Mouse (Mus musculus) brown adipose tissue, adult 24 weeks (tissue): ENCODE measurements around the gene Tas2r143. TPM values are rescaled to one million over a fixed set of nuclear protein-coding genes. Genes with fewer than 3 reads are reported as not detected.

Experiments used
- H3K27ac ChIP-seq: fragments of 200-500 bp; replicated peaks from 2 replicates; pipeline ENCODE4 v1.5.1; 2012; ENCODE audit warnings: low read depth, mild to moderate bottlenecking, low read length
- H3K4me1 ChIP-seq: fragments of 200-500 bp; 2 replicates; pipeline ENCODE4 v1.6.1; 2012; ENCODE audit warnings: low read length, mixed read lengths; ENCODE audit not compliant: control insufficient read depth, insufficient read depth, insufficient read length
- H3K4me3 ChIP-seq: fragments of 200-500 bp; 2 replicates; pipeline ENCODE4 v1.5.1; 2012; ENCODE audit warnings: low read depth, mild to moderate bottlenecking, low read length, moderate library complexity; ENCODE audit not compliant: insufficient read depth
- polyA plus RNA-seq: library from polyadenylated mRNA; stranded (reverse); fragments of >200 nt; gene quantifications from 2 replicates; pipeline ENCODE4 v1.2.4, GENCODE M21; 2012; ENCODE audit not compliant: missing spikeins, insufficient read depth, insufficient read length

The Tas2r143 gene
- polyA plus RNA-seq, 1 experiment = not detected

DNA sequence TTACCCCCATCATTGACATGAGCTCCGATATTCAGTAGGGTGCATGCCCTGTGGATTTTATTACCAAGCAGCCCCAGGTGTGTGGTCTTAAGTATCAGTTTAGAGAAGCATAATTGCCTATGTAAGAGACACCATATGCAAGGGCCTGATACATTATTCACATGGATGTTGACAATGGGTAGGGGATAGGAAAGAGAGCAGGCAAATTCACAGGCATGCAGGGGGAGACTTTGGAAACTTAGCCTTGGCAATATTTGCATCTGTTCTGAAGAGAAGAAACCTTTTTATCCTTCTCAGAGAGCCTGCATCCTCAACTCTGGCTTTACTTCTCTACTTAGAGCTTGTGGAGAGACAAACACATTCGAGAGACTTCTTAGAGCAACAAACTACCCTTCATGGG lies 5.1 kb downstream of the Tas2r143 start, which contains the start of gene Tas2r135:
Gene Tas2r135 (plus strand): TSS at position 301 of the 400 bp plus-strand sequence.
- H3K4me1 ChIP-seq = no peaks in the 10 kb centered on the region
- no peak within 1 kb of the TSS for H3K4me3 ChIP-seq
- no peak within 1 kb of the TSS for H3K27ac ChIP-seq

DNA sequence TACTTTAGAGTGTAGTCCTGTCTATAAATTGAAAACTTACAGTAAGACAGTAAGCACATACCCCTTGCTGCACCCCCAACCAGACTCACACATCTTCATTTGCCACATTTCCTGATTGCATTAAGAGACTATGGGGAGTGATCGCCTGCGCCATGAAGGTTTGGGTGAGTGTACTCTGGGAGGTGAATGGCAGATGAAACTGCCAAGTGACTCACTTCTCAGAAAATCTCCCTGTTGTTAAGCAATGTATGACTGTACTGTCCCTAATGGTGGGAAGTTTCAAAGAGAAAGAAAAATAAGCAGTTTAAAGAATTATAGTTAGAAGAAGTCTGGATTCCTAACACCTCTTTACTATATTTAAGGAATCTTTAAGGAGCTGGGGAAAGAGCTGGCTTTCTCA lies 19.4 kb downstream of the Tas2r143 start:
- H3K4me3 ChIP-seq = no peak overlapping the region
- no peaks in the 10 kb centered on the region for H3K4me1 ChIP-seq
- H3K27ac ChIP-seq = no peak overlapping the region

DNA sequence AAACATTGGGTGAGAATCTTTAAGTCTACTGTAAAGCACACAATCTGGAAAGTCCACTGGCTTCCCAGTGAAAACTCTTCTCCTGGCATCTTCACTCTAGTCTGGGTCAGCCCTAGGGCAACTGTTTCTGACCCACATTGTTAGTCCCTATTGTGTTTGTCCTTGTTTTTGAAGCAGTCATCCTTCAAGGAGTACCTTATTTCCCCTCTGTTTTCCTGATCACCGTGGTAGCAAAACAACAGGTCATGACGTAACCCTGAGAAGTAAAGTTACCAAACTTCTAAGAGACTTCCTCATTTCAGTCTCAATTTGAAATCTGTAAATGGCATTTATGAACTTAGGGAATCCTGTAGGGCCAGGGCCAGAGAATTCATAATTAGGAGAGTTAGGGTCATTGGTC lies 21.4 kb downstream of the Tas2r143 start:
- Histone ChIP-seq H3K4me3 (no peak overlapping the region), H3K27ac (no peak overlapping the region), H3K4me1 (no peaks in the 10 kb centered on the region)

DNA sequence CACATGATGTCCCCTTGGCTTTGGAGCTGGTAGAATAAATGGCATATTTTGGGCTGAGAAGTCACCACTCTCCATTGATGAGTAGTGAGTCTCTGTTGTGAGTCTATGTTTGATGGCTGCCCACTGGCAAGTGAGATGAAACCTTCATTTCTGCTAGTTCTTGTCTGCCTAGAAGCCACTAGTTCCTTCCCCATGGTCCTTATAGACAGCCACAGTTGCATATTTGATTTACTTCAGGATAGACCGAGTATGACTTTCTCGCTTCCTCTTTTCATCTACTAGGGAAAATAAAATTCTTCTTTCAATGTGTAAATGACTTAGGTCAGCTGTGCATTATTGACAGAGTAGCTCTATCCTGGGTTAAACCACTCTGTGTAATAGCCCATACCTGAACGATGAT lies 24.4 kb downstream of the Tas2r143 start:
- Histone ChIP-seq H3K4me1 (no peaks in the 10 kb centered on the region), H3K27ac (no peak overlapping the region), H3K4me3 (no peak overlapping the region)

DNA sequence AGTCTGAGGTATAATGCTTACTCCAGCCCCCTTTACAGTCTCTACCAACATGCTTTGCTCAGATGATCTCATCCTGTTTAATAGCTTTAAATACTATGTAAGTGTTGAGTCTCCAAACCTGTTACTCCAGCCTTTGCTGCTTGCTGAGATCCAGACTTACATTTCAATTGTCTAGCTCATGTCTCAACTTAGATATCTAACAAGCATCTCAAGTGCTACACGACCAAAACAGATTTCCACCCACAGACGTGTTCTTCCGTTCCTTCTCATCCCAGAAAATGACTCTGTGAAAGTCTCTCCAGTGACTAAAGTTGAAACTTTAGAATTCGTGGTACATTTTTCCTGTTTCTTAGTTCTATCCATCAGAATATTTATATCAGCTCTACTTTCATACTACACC lies 26.3 kb downstream of the Tas2r143 start:
- Histone ChIP-seq H3K27ac (no peak overlapping the region), H3K4me3 (no peak overlapping the region), H3K4me1 (no peaks in the 10 kb centered on the region)

DNA sequence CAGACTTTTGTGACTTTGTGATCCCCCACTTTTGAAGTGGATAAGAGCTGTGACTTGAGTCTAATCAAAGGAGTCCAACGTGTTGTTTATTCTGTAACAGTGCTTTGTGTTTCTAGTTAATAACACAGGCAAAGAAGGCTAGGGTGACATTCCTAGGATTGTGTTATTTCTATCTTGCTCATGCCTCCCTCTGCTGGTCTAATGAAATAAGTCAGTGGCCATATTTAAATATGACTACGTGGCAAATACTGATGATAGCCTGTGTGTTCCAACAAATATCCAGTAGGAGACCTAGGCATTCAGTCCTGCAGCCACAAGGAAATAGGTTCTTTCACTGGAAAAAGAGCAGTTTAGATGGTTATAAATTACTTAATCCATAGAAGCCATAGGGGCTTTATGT lies 33.5 kb downstream of the Tas2r143 start:
- no peaks in the 10 kb centered on the region; the same call in 1 of the 2 replicates for H3K4me1 ChIP-seq
- no peak overlapping the region for H3K27ac ChIP-seq
- H3K4me3 ChIP-seq = no peak overlapping the region

DNA sequence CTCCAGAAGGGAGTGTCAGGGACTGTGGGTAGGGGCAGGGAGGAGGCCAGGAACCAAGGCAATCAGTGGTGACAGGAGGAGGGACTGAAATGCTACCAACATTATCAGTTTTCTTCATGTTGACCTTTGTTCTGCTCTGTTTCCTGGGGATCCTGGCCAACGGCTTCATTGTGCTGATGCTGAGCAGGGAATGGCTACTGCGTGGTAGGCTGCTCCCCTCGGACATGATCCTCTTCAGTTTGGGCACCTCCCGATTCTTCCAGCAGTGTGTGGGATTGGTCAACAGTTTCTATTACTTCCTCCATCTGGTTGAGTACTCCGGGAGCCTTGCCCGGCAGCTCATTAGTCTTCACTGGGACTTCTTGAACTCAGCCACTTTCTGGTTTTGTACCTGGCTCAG lies 34.4 kb downstream of the Tas2r143 start, which contains the start of gene Tas2r126:
Gene Tas2r126 (plus strand): TSS at position 90 of the 400 bp plus-strand sequence.
- no peak within 1 kb of the TSS for H3K27ac ChIP-seq
- H3K4me3 ChIP-seq = no peak within 1 kb of the TSS
- no peaks in the 10 kb centered on the region; the same call in 1 of the 2 replicates for H3K4me1 ChIP-seq

DNA sequence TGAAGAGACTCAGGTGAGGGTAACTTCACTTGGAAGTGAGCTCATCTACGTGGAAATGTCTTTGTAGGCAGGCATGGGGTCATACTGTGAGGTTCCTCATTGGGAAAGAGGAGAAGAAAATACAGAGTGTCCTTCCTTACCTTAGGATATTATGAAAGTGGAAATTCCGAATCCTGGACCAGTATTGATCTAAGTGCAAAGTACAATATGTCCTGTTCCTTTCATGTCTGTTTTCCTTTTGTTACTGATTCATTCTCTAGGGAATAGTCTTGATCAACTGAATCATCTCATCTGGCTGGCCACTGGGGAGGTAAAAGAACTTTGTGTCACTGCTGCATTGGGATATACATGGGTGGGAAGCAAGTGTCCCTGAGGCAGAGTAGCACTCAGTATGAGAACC lies 35.5 kb downstream of the Tas2r143 start:
- no peak overlapping the region for H3K27ac ChIP-seq
- no peak overlapping the region for H3K4me3 ChIP-seq
- no peaks in the 10 kb centered on the region; the same call in 1 of the 2 replicates for H3K4me1 ChIP-seq

DNA sequence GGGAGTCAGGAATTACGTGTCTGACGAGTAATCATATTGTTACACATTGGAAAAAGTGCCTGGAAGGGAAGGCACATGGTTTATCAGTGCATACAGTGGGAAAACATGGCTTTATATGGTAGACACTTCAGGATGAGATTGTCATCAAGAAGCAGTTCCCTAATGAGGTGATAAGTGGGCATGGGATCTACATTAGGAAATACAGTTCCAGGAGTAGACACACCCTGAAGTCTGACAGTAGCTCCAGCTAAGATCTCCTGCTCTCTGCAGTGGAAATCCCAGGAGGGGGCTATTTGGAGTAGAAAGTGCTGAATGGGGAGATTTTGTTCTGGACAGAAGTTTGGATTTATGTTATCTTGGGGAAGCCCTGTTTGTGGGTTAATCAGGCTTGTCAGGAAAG lies 41.4 kb downstream of the Tas2r143 start:
- H3K4me3 ChIP-seq = no peak overlapping the region
- no peaks in the 10 kb centered on the region for H3K4me1 ChIP-seq
- H3K27ac ChIP-seq = no peak overlapping the region

DNA sequence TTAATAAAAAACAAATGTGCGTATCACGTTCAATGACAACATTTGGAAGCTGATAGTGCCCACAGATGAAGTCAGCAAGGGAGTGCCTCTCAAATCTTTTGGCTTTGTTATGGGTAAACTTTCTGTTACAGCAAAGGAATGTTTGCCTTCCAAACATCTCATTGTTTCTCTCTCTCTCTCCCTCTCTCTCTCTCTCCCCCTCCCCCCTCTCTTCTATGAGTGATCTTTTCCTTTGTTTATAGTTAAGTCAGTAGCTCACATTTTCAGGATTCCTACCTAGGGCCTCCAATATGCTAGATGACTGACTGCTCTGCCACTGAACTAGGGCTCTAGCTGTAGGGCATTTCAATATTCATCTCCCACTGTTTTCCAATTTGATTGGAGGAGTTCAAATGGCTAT lies 44.5 kb downstream of the Tas2r143 start:
- Histone ChIP-seq H3K4me3 (no peak overlapping the region), H3K27ac (no peak overlapping the region), H3K4me1 (no peaks in the 10 kb centered on the region)

DNA sequence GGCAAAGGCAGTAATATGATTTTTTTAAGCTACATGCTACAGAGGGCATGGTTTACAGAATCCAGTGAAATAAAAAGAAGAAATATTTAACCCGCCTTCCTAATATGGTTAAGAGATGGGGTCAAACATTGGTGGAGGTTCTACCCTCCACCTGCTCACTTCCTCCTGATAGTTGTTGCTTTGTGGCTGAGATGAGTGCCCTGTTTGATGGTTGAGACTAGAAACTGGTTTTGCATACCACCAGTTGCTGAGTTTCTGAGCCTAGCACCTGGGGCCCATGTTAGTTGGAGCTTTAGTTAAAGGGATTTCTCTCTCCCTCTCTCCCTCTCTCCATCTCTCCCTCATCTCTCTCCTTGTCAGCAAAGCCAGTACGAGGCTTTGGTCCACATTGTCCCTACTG lies 47.3 kb downstream of the Tas2r143 start:
- Histone ChIP-seq H3K27ac (no peak overlapping the region), H3K4me1 (no peaks in the 10 kb centered on the region), H3K4me3 (no peak overlapping the region)

Other genes starting within 250 kb of the Tas2r143 start
- not detected in 2 replicates for gene Tas2r144, start 184.9 kb upstream of the Tas2r143 start, polyA plus RNA-seq
- 117 and 158 TPM in 2 replicates for gene Gstk1, start 154.3 kb upstream of the Tas2r143 start, polyA plus RNA-seq
- gene Tmem139, start 138.3 kb upstream of the Tas2r143 start, polyA plus RNA-seq = 1.2 and 1.7 TPM in 2 replicates
- 3.7 and 7.1 TPM in 2 replicates for gene Casp2, start 135.3 kb upstream of the Tas2r143 start, polyA plus RNA-seq
- 0.79 and 2.3 TPM in 2 replicates for gene Clcn1, start 113.6 kb upstream of the Tas2r143 start, polyA plus RNA-seq
- not detected in 2 replicates for gene Fam131b, start 75.6 kb upstream of the Tas2r143 start, polyA plus RNA-seq
- gene Zyx, start 50.6 kb upstream of the Tas2r143 start, polyA plus RNA-seq = 16.2 and 22.0 TPM in 2 replicates
- gene Epha1, start 27.0 kb upstream of the Tas2r143 start, polyA plus RNA-seq = not detected in 2 replicates
- not detected in 2 replicates for gene Tas2r135, start 5.2 kb downstream of the Tas2r143 start, polyA plus RNA-seq
- not detected in 2 replicates for gene Tas2r126, start 34.3 kb downstream of the Tas2r143 start, polyA plus RNA-seq
- not detected in 2 replicates for gene Olfr458, start 65.0 kb downstream of the Tas2r143 start, polyA plus RNA-seq
- gene Olfr457, start 76.1 kb downstream of the Tas2r143 start, polyA plus RNA-seq = not detected in 2 replicates
- not detected in 2 replicates for gene Olfr456, start 87.0 kb downstream of the Tas2r143 start, polyA plus RNA-seq
- gene Olfr455, start 147.3 kb downstream of the Tas2r143 start, polyA plus RNA-seq = not detected in 2 replicates
- gene Tcaf3, start 197.5 kb downstream of the Tas2r143 start, polyA plus RNA-seq = not detected in 2 replicates
- gene Tcaf2, start 245.0 kb downstream of the Tas2r143 start, polyA plus RNA-seq = 3.0 and 4.1 TPM in 2 replicates